Mouse (Mus musculus) limb, embryonic 10.5 days (tissue): ENCODE measurements at regions not wholly inside any gene's neighbourhood (a gene's known extent, or its start where the extent isn't known, plus 50 kb on each side); places are given as distances from the start of the nearest gene placed in this dataset.
"Not testable (repeated sequence)": the region's sequence is repeated elsewhere in the genome, so short reads cannot be mapped to it uniquely, and the experiment has no call there.

Source experiments
- DNase-seq: peaks from one replicate; pipeline ENCODE4 v3.0.0-alpha.2; 2017; ENCODE audit warnings: low spot score
- H3K27ac ChIP-seq: fragments of 300-500 bp; sonication (generic); 2 replicates; pipeline ENCODE4 v1.5.1; 2016; ENCODE audit warnings: mild to moderate bottlenecking
- H3K27me3 ChIP-seq: fragments of 300-500 bp; sonication (generic); 2 replicates; pipeline ENCODE4 v1.6.1; 2016; ENCODE audit warnings: low read depth, mild to moderate bottlenecking; ENCODE audit not compliant: poor library complexity, severe bottlenecking
- H3K36me3 ChIP-seq: fragments of 300-500 bp; sonication (generic); 2 replicates; pipeline ENCODE4 v1.6.1; 2016; ENCODE audit warnings: mild to moderate bottlenecking, moderate library complexity
- H3K4me1 ChIP-seq: fragments of 300-500 bp; sonication (generic); 2 replicates; pipeline ENCODE4 v1.6.1; 2016
- H3K4me3 ChIP-seq: fragments of 300-500 bp; sonication (generic); 2 replicates; pipeline ENCODE4 v1.5.1; 2016; ENCODE audit warnings: mild to moderate bottlenecking, moderate library complexity
- H3K9me3 ChIP-seq: fragments of 300-500 bp; sonication (generic); replicated peaks from 2 replicates; pipeline ENCODE4 v1.6.1; 2016; ENCODE audit warnings: mild to moderate bottlenecking
- WGBS: fragments of 180-500 bp; shearing (Covaris S2); methylation state at CpG from one replicate; pipeline ENCODE4 v1.1.7; 2016; 5-methylcytosine and 5-hydroxymethylcytosine counted together

DNA sequence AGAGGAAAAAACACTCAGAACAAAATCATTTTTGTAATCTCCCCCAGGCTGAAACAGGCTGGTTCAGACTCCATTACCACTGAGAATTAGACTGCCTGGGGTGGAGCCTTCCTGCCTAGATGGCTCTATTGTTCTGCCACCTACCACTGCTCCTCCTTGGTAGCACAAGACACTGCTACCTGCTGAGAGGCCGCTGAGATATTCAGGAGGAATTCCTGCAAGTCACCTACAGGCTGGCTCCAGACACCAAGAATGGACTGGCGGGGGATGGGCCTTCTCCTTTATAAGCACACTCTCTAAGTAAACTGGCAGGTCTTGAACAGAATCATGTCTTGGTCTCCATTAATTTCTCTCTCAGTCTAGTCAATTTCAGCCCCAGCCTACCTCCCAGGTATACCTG lies 3289.4 kb downstream of the Gm37988 start:
- no peak overlapping the region for H3K4me3 ChIP-seq
- H3K36me3 ChIP-seq = no peaks in the 10 kb centered on the region
- no peak overlapping the region for H3K27ac ChIP-seq
- H3K4me1 ChIP-seq = no peaks in the 10 kb centered on the region
- H3K9me3 ChIP-seq = no peaks in the 10 kb centered on the region
- DNase-seq = no peak
- 76% methylated on average over 2 of the region's 2 CpGs for WGBS
- H3K27me3 ChIP-seq = no peaks in the 10 kb centered on the region

DNA sequence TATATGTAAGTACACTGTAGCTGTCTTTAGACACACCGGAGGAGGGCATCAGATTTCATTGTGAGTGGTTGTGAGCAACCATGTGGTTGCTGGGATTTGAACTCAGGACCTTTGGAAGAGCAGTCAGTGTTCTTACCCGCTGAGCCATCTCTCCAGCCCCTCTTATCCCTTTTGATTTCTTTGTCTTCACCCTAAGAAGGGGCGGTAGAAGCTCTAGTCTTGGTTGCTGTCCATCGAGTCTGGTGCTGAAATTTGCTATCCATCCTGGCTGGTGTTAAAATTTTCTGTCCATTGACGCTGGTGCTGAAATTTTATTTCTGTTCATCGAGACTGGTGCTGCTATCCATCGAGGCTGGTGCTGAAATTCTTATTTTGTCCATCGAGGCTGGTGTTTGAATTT lies 3290.9 kb upstream of the A830018L16Rik start:
- not testable (repeated sequence) for H3K27ac ChIP-seq, H3K4me3 ChIP-seq, H3K27me3 ChIP-seq, H3K36me3 ChIP-seq, H3K4me1 ChIP-seq, H3K9me3 ChIP-seq
- 48% methylated on average over 8 of the region's 8 CpGs for WGBS
- peak; percentile 80 for DNase-seq

DNA sequence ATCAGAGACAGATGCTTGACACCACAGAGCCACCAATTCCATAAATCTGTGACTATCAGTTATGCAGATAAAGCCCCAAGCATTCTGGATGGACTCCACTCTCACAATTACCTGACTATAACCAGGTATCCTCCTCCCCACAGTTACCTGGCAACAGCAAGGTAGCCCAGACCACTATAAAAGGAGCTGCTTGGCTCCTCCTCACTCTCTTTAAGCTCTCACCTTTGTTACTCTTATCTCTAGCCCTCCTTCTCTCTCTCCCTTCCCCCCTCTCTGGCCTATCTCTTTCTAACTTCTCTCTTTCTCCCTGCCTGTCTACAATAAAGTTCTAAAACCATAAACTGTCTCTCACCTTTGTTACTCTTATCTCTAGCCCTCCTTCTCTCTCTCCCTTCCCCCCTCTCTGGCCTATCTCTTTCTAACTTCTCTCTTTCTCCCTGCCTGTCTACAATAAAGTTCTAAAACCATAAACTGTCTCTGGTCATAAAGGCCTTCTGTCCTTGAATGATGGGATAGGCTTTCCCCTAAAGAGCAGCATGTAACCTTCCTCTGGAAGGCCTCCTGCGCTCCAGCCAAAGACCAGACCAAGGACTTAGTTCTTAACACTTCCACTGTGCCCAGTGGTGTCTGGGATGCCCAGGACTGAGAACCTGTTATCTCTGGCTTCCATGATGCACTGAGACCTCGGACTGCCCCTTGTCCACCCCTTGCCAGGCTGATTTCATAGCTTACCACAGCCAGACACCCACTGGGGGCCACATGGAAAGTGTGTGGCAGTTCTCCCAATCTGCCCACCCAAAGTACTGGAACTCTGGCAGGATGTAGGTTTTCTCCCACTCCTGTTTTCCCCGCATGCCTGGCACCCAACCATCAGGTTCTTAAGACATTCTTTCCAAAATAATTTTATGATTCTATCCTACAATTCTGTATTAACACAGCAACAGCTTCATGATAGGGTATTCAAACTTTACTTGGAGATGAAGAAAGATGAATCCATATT lies 3279.2 kb upstream of the A830018L16Rik start:
- not testable (repeated sequence) for H3K27me3 ChIP-seq, H3K27ac ChIP-seq

DNA sequence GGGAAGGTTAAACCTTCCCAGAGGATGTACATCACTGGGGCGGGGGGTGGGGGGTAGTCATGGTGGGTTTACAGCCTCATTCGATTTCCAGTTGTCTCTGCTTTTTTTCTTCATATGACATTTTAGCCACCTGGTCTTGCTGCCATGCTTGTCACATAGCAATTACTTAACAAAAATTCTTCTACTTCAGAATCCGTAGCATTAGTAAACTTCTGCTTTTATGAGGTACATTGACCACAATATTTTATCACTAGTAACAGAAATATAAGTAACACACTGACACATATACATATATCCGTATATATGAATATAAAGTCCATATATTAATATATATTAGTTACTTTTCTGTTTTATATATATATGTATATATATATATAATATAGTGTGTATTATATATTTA lies 3271.3 kb upstream of the A830018L16Rik start:
- H3K36me3 ChIP-seq = no peaks in the 10 kb centered on the region
- no peaks in the 10 kb centered on the region for H3K27me3 ChIP-seq
- no peaks in the 10 kb centered on the region for H3K4me1 ChIP-seq
- no peak for DNase-seq
- H3K4me3 ChIP-seq = no peak overlapping the region
- 90% methylated on average over 4 of the region's 4 CpGs for WGBS
- no peak overlapping the region for H3K27ac ChIP-seq
- H3K9me3 ChIP-seq = no peaks in the 10 kb centered on the region

More for the DNA sequence above, 3279.2 kb upstream of the A830018L16Rik start:
- not testable (repeated sequence) for DNase-seq, H3K36me3 ChIP-seq, H3K9me3 ChIP-seq, H3K4me1 ChIP-seq, H3K4me3 ChIP-seq
- 84% methylated on average over 3 of the region's 3 CpGs for WGBS

DNA sequence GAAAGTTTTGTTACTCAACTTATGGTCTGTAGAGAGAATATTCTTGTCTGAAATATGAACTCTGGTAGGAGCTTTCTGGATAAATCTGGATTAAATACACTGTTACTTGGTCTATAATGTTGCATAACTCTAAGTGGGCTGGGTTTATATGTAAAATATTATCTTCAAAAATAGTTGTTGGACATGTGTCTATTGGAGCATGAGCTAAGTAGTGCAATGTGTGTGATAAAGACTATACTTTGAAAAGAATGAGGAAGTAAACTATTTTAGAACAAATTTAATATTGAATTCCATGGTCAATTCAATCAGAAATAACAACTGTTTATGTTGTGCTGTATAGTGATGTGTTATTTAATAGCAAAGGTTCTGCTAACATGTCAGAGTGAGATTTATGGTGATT lies 3240.7 kb upstream of the A830018L16Rik start:
- no peak for DNase-seq
- H3K9me3 ChIP-seq = no peaks in the 10 kb centered on the region
- H3K4me1 ChIP-seq = no peaks in the 10 kb centered on the region
- H3K36me3 ChIP-seq = no peaks in the 10 kb centered on the region
- no peak overlapping the region for H3K4me3 ChIP-seq
- H3K27ac ChIP-seq = no peak overlapping the region
- H3K27me3 ChIP-seq = no peaks in the 10 kb centered on the region
